Mouse (Mus musculus) midbrain, embryonic 16.5 days (tissue): ENCODE results near the gene Hand1. TPM values are rescaled to one million over a fixed set of nuclear protein-coding genes. Genes with fewer than 3 reads are reported as not detected.

ENCODE experiments used
- ATAC-seq: fragments of 200-750 bp; cut with Nextera tagmentation; 2 replicates; pipeline ENCODE4 v1.8.0; 2017; ENCODE audit warnings: moderate TSS enrichment
- H3K27ac ChIP-seq: fragments of 300-500 bp; sonication (generic); 2 replicates; pipeline ENCODE4 v1.5.1; 2014; ENCODE audit warnings: mild to moderate bottlenecking, low read length, mixed read lengths
- H3K27me3 ChIP-seq: fragments of 300-500 bp; sonication (generic); 2 replicates; pipeline ENCODE4 v1.6.1; 2014; ENCODE audit warnings: low read depth, low read length, mixed read lengths; ENCODE audit not compliant: control insufficient read depth, insufficient read depth
- H3K36me3 ChIP-seq: fragments of 300-500 bp; sonication (generic); 2 replicates; pipeline ENCODE4 v1.6.1; 2014; ENCODE audit warnings: mild to moderate bottlenecking, low read length, moderate library complexity, mixed read lengths; ENCODE audit not compliant: control insufficient read depth, insufficient read depth
- H3K4me1 ChIP-seq: fragments of 300-500 bp; sonication (generic); 2 replicates; pipeline ENCODE4 v1.6.1; 2014; ENCODE audit warnings: mild to moderate bottlenecking, low read length, mixed read lengths; ENCODE audit not compliant: control insufficient read depth, insufficient read depth
- H3K4me2 ChIP-seq: fragments of 300-500 bp; sonication (generic); 2 replicates; pipeline ENCODE4 v1.6.1; 2014; ENCODE audit warnings: mild to moderate bottlenecking, low read length, mixed read lengths
- H3K4me3 ChIP-seq: fragments of 300-500 bp; sonication (generic); 2 replicates; pipeline ENCODE4 v1.5.1; 2014; ENCODE audit warnings: low read depth, mild to moderate bottlenecking, low read length, moderate library complexity, mixed read lengths
- H3K9ac ChIP-seq: fragments of 300-500 bp; sonication (generic); 2 replicates; pipeline ENCODE4 v1.6.1; 2014; ENCODE audit warnings: low read depth, low read length, mixed read lengths
- H3K9me3 ChIP-seq: fragments of 300-500 bp; sonication (generic); replicated peaks from 2 replicates; pipeline ENCODE4 v1.6.1; 2014; ENCODE audit warnings: mild to moderate bottlenecking, low read length, mixed read lengths; ENCODE audit not compliant: control insufficient read depth, poor library complexity, severe bottlenecking
- WGBS: fragments of 180-500 bp; shearing (Covaris S2); extraction: QIAGEN DNeasy Blood & Tissue Kit; methylation state at CpG from one replicate; pipeline ENCODE4 v1.1.7; 2014; 5-methylcytosine and 5-hydroxymethylcytosine counted together
- polyA plus RNA-seq: library from polyadenylated mRNA; unstranded; fragments of >200 nt; fragmentation: Nextera tagmentation; extraction: Ambion mirVana; gene quantifications from 2 replicates; pipeline ENCODE4 v1.2.1, GENCODE M21; 2015

Gene Hand1
- polyA plus RNA-seq, 1 experiment from 2014 or later, result not detected

DNA sequence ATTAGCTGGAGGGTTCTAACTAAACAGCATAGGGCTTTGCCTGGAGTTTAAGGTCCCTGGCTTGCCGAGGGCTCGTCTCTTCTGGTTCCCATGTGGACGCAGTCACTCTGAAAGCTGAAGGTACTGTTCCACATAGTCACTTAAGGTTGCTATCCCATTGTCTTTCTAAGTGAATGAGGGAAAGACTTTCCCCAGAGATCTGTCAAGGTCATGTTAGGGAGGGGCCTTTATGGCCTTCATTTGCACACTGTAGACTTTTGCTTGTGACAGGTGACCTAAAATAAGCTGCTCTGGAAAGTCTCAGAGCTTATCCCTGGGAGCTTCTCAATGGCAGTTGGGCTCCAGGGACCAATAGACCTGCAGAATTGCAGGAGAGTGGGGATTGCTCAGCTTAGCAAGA is 19.0 kb downstream of the Hand1 start:
- Histone ChIP-seq H3K4me1 (no peaks in the 10 kb centered on the region), H3K4me3 (no peak overlapping the region), H3K27ac (no peak overlapping the region), H3K36me3 (peaks cover 7% of the 10 kb centered on the region; the same call in 1 of the 2 replicates), H3K9ac (no peak overlapping the region), H3K27me3 (no peaks in the 10 kb centered on the region), H3K9me3 (no peaks in the 10 kb centered on the region), H3K4me2 (no peak overlapping the region)
- 96% methylated on average over 3 of the region's 3 CpGs for WGBS
- ATAC-seq, result no peak

DNA sequence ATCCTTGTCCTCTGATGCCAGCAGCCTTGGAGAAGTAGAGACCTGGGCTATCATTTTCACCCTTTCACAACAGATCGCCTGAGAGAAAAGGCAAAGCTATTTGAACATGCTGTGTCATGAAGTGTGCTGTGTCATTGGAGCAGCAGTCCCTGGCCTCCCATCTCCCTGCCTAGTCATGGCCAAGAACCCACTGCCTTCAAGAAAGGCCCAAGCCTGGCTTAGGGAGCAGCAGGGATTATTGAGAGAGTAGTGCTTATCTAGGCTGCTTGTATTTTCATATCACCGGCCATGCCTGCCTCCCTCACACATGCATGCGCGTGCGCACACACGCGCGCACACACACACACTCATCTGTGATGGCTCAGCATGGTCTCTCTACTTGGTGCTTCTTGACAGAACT is 20.4 kb downstream of the Hand1 start:
- H3K9me3 ChIP-seq, result no peaks in the 10 kb centered on the region
- no peak overlapping the region for H3K27ac ChIP-seq
- no peak overlapping the region for H3K4me2 ChIP-seq
- WGBS, result 95% methylated on average over 8 of the region's 8 CpGs
- peaks cover 7% of the 10 kb centered on the region; the same call in 1 of the 2 replicates for H3K36me3 ChIP-seq
- no peak for ATAC-seq
- no peaks in the 10 kb centered on the region for H3K27me3 ChIP-seq
- H3K4me3 ChIP-seq, result no peak overlapping the region
- H3K4me1 ChIP-seq, result no peaks in the 10 kb centered on the region
- no peak overlapping the region for H3K9ac ChIP-seq

DNA sequence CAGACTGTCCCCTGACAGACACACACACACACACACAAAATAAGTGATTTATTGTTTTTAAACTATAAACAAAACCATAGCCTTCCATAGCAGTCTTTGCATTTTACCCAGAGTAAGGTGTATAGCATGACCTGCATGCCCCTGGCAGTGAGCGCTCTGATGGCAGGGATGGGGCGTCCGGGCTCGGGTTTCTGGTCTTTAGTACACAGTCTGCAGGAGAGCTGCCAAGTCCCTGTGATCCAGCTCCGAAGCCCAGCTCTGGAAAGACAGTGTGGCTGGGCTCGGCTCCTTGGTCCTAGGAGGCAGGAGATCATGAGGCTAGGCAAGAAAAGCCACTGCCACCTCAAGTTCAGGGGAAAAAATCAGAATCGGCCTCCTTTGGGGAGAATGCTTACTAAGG is 21.6 kb downstream of the Hand1 start:
- Histone ChIP-seq H3K27me3 (no peaks in the 10 kb centered on the region), H3K4me3 (no peak overlapping the region), H3K36me3 (peaks cover 12% of the 10 kb centered on the region), H3K4me2 (no peak overlapping the region), H3K9me3 (no peaks in the 10 kb centered on the region), H3K27ac (no peak overlapping the region), H3K9ac (no peak overlapping the region), H3K4me1 (no peaks in the 10 kb centered on the region)
- WGBS, result 89% methylated on average over 7 of the region's 7 CpGs
- no peak for ATAC-seq

DNA sequence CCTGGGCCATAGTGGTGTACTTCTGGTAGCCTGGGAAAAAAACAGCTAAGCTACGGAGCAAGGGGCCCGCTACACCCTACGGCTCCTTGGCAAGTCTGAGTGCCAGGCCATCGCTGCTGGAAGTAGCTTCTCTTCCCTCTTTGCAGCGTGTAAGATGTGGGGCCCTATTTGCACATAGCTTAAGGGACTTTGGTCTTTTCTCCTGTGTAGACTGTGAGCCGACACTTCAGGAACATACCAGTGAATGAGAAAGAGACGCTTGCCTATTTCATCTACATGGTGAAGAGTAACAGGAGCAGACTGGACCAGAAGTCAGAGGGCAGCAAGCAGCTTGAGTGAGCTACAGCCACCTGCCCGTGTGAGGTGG is 22.9 kb downstream of the Hand1 start:
- Histone ChIP-seq H3K4me3 (no peak overlapping the region), H3K9me3 (no peaks in the 10 kb centered on the region), H3K4me1 (no peaks in the 10 kb centered on the region), H3K27ac (no peak overlapping the region), H3K36me3 (peaks cover 10% of the 10 kb centered on the region), H3K27me3 (no peaks in the 10 kb centered on the region), H3K9ac (no peak overlapping the region), H3K4me2 (no peak overlapping the region)
- ATAC-seq, result no peak
- WGBS, result 94% methylated on average over 8 of the region's 8 CpGs

DNA sequence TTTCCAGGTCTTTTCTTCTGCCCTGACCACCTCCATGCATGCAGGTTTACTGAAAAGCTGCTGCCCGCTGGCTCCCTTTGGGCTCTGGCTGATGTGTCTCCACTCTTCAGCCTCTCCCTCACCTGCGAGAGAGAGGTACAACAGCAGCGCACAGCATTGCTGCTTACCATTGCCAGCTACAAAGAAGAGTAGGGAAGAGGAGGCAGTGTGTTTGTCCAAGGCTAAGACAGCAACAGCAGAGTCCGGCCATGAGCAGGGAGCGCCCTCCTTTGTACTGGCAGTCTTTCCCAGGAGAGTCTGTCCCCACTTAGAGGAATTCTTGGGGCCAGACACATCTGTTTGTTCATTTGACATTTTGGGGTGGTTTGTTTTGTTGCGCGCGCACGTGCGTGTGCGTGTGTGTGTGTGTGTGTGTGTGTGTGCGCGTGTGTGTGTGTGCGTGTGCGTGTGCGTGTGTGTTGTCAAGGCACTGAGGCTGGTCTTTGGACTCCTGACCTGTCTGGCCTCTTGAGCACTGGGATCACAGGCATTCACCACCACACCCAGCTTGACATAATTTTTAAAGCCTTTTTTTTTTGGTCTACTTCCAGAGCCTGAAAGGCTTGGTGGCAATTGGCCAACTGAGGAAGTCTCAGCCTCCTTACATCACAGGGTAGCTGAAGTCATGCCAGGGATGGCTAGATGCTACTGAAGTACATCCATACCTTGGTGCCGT is 23.4 kb downstream of the Hand1 start:
- no peaks in the 10 kb centered on the region for H3K9me3 ChIP-seq
- H3K4me3 ChIP-seq, result no peak overlapping the region
- ATAC-seq, result no peak
- no peaks in the 10 kb centered on the region for H3K27me3 ChIP-seq
- no peak overlapping the region for H3K27ac ChIP-seq
- 96% methylated on average over 16 of the region's 17 CpGs for WGBS
- no peak overlapping the region for H3K9ac ChIP-seq
- no peaks in the 10 kb centered on the region for H3K4me1 ChIP-seq
- H3K36me3 ChIP-seq, result peaks cover 10% of the 10 kb centered on the region
- no peak overlapping the region for H3K4me2 ChIP-seq

DNA sequence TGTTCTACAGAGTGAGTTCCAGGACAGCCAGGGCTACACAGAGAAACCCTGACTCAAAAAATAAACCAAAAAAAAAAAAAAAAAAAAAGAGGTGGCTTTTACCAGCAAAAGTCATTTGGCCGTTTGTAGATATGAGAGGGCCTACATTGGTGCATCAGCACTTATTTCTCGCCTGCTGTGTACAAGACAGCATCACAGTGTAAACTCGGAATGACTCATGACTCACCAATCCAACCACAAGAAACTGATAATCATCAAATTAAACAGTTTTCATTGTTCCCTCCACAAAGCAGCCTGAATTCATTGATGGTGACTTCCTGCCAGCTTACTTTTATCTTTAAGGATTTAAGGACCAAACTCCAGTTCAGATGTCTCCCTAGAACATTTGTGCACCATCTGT is 27.6 kb downstream of the Hand1 start:
- Histone ChIP-seq H3K4me1 (peaks cover 20% of the 10 kb centered on the region), H3K9me3 (no peaks in the 10 kb centered on the region), H3K27me3 (no peaks in the 10 kb centered on the region), H3K27ac (no peak overlapping the region), H3K4me3 (no peak overlapping the region), H3K4me2 (no peak overlapping the region), H3K36me3 (peaks cover 5% of the 10 kb centered on the region), H3K9ac (no peak overlapping the region)
- 80% methylated on average over 3 of the region's 3 CpGs for WGBS
- ATAC-seq, result no peak

DNA sequence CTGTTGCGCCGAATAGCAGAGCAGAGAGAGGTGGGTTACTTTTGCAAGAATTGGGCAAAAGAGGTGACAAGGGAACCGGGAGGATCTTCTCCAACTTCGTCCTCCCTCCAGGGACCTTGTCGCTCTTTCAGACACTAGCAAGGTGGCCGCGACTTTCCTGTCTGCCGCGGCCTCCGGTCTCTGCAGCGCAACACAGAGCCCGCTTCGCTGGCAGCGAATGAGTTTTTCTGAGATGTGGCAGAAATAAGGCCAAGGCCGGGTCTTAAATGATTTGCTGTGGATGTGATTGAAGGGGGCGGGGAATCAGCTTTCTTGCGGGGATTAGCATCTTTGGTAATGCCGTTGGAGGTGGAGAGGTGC is 30.1 kb downstream of the Hand1 start:
- peak overlapping the region; percentile 90 for H3K9ac ChIP-seq
- no peak for ATAC-seq
- H3K4me1 ChIP-seq, result peaks cover 20% of the 10 kb centered on the region
- WGBS, result 0% methylated on average over 18 of the region's 18 CpGs
- no peak overlapping the region for H3K27ac ChIP-seq
- H3K9me3 ChIP-seq, result no peaks in the 10 kb centered on the region
- peak overlapping the region; percentile 99 for H3K4me2 ChIP-seq
- H3K4me3 ChIP-seq, result peak overlapping the region; percentile 82
- peaks cover 5% of the 10 kb centered on the region; the same call in 1 of the 2 replicates for H3K36me3 ChIP-seq
- H3K27me3 ChIP-seq, result no peaks in the 10 kb centered on the region

DNA sequence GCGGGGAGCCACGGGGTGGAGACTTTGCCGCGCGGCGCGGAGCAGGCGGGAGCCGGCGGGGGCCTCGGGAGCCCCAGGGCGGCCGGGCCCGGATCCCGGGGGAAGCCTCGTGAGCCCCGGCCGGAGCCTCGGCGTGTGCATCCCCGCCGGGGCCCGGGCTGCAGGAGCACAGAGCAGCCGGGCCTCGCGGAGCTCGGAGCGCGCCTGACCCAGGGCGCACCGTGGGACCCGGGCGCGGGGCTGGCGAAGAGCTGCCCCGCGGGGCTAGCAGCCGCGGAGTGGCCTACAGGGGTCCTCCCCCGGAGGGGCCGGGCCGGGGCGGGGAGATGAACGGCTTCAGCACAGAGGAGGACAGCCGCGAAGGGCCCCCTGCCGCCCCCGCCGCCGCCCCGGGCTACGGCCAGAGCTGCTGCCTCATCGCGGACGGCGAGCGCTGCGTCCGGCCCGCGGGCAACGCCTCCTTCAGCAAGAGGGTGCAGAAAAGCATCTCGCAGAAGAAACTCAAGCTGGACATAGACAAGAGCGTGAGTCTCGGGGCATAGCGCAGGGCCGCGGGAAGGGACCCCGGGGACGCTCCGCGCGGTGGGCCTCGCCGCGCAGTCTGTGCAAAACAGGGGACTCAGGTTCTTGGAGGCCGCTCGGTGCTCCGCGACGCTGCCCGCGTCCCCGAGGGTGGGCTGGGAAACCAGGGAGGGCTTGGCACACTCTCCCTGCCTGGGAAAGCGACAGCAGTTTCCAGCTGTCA is 30.7 kb downstream of the Hand1 start:
- peak overlapping the region; percentile 90 for H3K9ac ChIP-seq

More for the DNA sequence above, 30.7 kb downstream of the Hand1 start:
- no peaks in the 10 kb centered on the region for H3K9me3 ChIP-seq
- peaks cover 20% of the 10 kb centered on the region for H3K4me1 ChIP-seq
- peak overlapping the region; percentile 48 for H3K27ac ChIP-seq
- H3K36me3 ChIP-seq, result peaks cover 4% of the 10 kb centered on the region; the same call in 1 of the 2 replicates
- peak overlapping the region; percentile 99 for H3K4me2 ChIP-seq
- peak; percentile 58 for ATAC-seq
- peak overlapping the region; percentile 82 for H3K4me3 ChIP-seq
- under 1% methylated on average over 67 of the region's 85 CpGs for WGBS
- no peaks in the 10 kb centered on the region for H3K27me3 ChIP-seq
